In the genomic region with DNA sequence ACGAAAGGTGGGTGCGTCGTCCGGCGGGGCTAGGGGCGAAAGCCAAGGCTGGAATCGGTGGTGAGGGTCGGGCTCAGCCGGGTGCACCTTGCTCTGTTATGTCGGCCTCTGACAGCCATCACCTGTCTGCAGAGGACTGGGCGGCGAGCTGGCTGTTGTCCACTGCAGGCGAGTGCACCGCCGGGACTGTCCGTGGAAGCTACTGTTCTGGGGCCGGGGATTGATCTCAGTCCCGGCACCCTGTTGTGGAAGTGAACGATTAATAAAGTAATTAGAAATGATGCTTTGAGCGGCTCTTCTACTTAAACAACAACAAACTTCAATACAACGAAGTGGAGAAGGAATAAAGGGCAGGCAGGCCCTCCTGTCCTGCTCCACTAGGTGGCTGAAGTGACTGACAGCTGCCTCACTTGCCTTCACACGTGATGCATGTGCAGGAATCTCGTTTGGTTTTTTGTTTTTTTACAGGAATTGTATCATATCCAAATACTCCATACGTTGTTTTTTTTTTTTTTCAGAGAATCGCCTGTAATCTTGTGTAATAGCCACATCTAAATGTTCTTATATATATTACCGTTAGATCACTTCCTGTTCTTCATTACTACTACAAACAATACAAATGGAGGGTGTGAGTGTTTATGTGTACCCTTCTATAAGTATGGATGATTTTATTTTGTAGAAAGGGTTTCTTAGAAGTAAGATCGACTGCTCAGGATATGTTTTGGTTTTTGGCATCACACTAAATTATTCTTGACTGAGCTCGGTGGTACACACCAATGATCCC, we compare ENCODE assay signal across 8 mouse cellular contexts. TPM values are rescaled to one million over a fixed set of nuclear protein-coding genes. Genes with fewer than 3 reads are reported as not detected.
DNase-seq lines count a peak whose midpoint lies in the region; ATAC-seq and TF ChIP-seq lines count a peak whose summit lies in the region.

No protein-coding gene starts in this region.

- TF ChIP-seq POLR2A in spleen, adult 2 months (IDR thresholded peaks at IDR 0.05; ENCODE audit: low read depth, low read length), result no peak
- TF ChIP-seq POLR2A in bone marrow macrophage, adult 2 months (IDR thresholded peaks at IDR 0.05; ENCODE audit: borderline replicate concordance, low read depth, low read length), result no peak
- TF ChIP-seq POLR2A in liver, adult 2 months (IDR thresholded peaks at IDR 0.05; ENCODE audit: extremely low read depth, insufficient read depth, low read length), result no peak

- 2% methylated on average over 28 of the region's 28 CpGs for WGBS in spleen, adult 2 months
- 3% methylated on average over 28 of the region's 28 CpGs for whole genome bisulfite sequencing in forebrain, postnatal 0 days
- WGBS in liver, adult 2 months, result 3% methylated on average over 28 of the region's 28 CpGs
- 3% methylated on average over 28 of the region's 28 CpGs for WGBS in midbrain, postnatal 0 days

- peaks cover 10% of the 10 kb centered on the region for H3K36me3 ChIP-seq in spleen, adult 2 months (ENCODE audit: control insufficient read depth, insufficient read depth, low read length)
- H3K36me3 ChIP-seq in forebrain, postnatal 0 days (ENCODE audit: insufficient read depth), result peaks cover 27% of the 10 kb centered on the region
- peaks cover 17% of the 10 kb centered on the region for H3K36me3 ChIP-seq in liver, adult 2 months (ENCODE audit: control insufficient read depth, insufficient read depth, low read length)
- H3K36me3 ChIP-seq in midbrain, postnatal 0 days (ENCODE audit: insufficient read depth, low read length), result peaks cover 7% of the 10 kb centered on the region; the same call in 1 of the 2 replicates

- H3K4me3 ChIP-seq in spleen, adult 2 months (ENCODE audit: extremely low read depth, insufficient read depth, insufficient read length), result peak overlapping the region; percentile 84
- peak overlapping the region; percentile 93 for H3K4me3 ChIP-seq in bone marrow macrophage, adult 2 months (ENCODE audit: insufficient read depth, low read length)
- H3K4me3 ChIP-seq in forebrain, postnatal 0 days (ENCODE audit: low read depth, low read length), result peak overlapping the region; percentile 68
- H3K4me3 ChIP-seq in liver, adult 2 months (ENCODE audit: insufficient read depth, low read depth, low read length), result peak overlapping the region; percentile 74
- peak overlapping the region; percentile 68 for H3K4me3 ChIP-seq in midbrain, postnatal 0 days (ENCODE audit: low read depth, low read length)

- H3K9me3 ChIP-seq in forebrain, postnatal 0 days (ENCODE audit: low read length), result no peaks in the 10 kb centered on the region
- no peaks in the 10 kb centered on the region for H3K9me3 ChIP-seq in midbrain, postnatal 0 days (ENCODE audit: low read length)

- no peaks in the 10 kb centered on the region; the same call in 1 of the 2 replicates for H3K79me2 ChIP-seq in liver, adult 2 months (ENCODE audit: control insufficient read depth, insufficient read depth, low read length)

- ATAC-seq in forebrain, postnatal 0 days, result no peak
- peak; percentile 44; the same call in 1 of the 2 replicates for ATAC-seq in midbrain, postnatal 0 days (ENCODE audit: low FRiP score)

- H3K27ac ChIP-seq in spleen, adult 2 months (ENCODE audit: insufficient read depth, low read length), result peak overlapping the region; percentile 85
- peak overlapping the region; percentile 71 for H3K27ac ChIP-seq in bone marrow macrophage, adult 2 months (ENCODE audit: insufficient read depth, low read depth, low read length)
- peak overlapping the region; percentile 86 for H3K27ac ChIP-seq in forebrain, postnatal 0 days (ENCODE audit: low read depth, low read length)
- peak overlapping the region; percentile 79 for H3K27ac ChIP-seq in liver, adult 2 months (replicated peaks; ENCODE audit: insufficient read depth, low read depth, low read length)
- H3K27ac ChIP-seq in midbrain, postnatal 0 days (ENCODE audit: low read depth, low read length), result peak overlapping the region; percentile 83

- TF ChIP-seq CTCF in spleen, adult 2 months (IDR thresholded peaks at IDR 0.05; ENCODE audit: extremely low read depth, insufficient read depth, insufficient read length, insufficient replicate concordance), result peak; percentile 18; the same call in 1 of the 2 replicates
- no peak for TF ChIP-seq CTCF in bone marrow macrophage, adult 2 months (IDR thresholded peaks at IDR 0.05; ENCODE audit: low read depth, low read length)
- TF ChIP-seq CTCF in forebrain, postnatal 0 days (IDR thresholded peaks at IDR 0.05; ENCODE audit: low read depth), result peak; percentile 55
- peak; percentile 71 for TF ChIP-seq CTCF in liver, adult 2 months (IDR thresholded peaks at IDR 0.05; ENCODE audit: low read depth, low read length)
- peak; percentile 56 for TF ChIP-seq CTCF in midbrain, postnatal 0 days (IDR thresholded peaks at IDR 0.05)

- H3K4me1 ChIP-seq in spleen, adult 2 months (ENCODE audit: control insufficient read depth, insufficient read depth, insufficient read length), result peaks cover 9% of the 10 kb centered on the region; the same call in 1 of the 2 replicates
- H3K4me1 ChIP-seq in bone marrow macrophage, adult 2 months (ENCODE audit: control insufficient read depth, insufficient read depth, low read length), result peaks cover 32% of the 10 kb centered on the region
- peaks cover 19% of the 10 kb centered on the region for H3K4me1 ChIP-seq in forebrain, postnatal 0 days (ENCODE audit: insufficient read depth)
- peaks cover 2% of the 10 kb centered on the region; the same call in 1 of the 2 replicates for H3K4me1 ChIP-seq in liver, adult 2 months (ENCODE audit: control insufficient read depth, insufficient read depth, low read length)
- H3K4me1 ChIP-seq in midbrain, postnatal 0 days (ENCODE audit: insufficient read depth, low read length), result peaks cover 8% of the 10 kb centered on the region; the same call in 1 of the 2 replicates

- no peaks in the 10 kb centered on the region for H3K27me3 ChIP-seq in spleen, adult 2 months (ENCODE audit: control insufficient read depth, insufficient read depth, low read length)
- H3K27me3 ChIP-seq in forebrain, postnatal 0 days (ENCODE audit: insufficient read depth, low read length), result no peaks in the 10 kb centered on the region
- H3K27me3 ChIP-seq in liver, adult 2 months (ENCODE audit: control insufficient read depth, insufficient read depth, low read length), result no peaks in the 10 kb centered on the region
- no peaks in the 10 kb centered on the region for H3K27me3 ChIP-seq in midbrain, postnatal 0 days (ENCODE audit: insufficient read depth, low read length)

- H3K4me2 ChIP-seq in forebrain, postnatal 0 days (ENCODE audit: low read depth), result peak overlapping the region; percentile 56
- peak overlapping the region; percentile 65 for H3K4me2 ChIP-seq in midbrain, postnatal 0 days (ENCODE audit: low read depth, low read length, poor library complexity, severe bottlenecking)

- peak in 1 of 2 experiments; percentile 31 for DNase-seq in spleen, adult 2 months (ENCODE audit: low read depth in 1 of 2, low spot score in 2 of 2)
- DNase-seq in spleen, adult 12 weeks (ENCODE audit: low spot score), result no peak
- peak; percentile 58 for DNase-seq in forebrain, postnatal 0 days
- DNase-seq in liver, adult 2 months (ENCODE audit: extremely low read depth, low read depth, low spot score), result peak; percentile 73
- peak; percentile 45 for DNase-seq in midbrain, postnatal 0 days (ENCODE audit: low spot score)
- DNase-seq in cerebellum, adult 11-12 months, result no peak
- DNase-seq in left cerebral cortex, adult 11 months (ENCODE audit: low spot score), result no peak

- peak overlapping the region; percentile 78 for H3K9ac ChIP-seq in forebrain, postnatal 0 days
- H3K9ac ChIP-seq in liver, adult 2 months (ENCODE audit: low read depth, low read length), result peak overlapping the region; percentile 85
- peak overlapping the region; percentile 72 for H3K9ac ChIP-seq in midbrain, postnatal 0 days (replicated peaks; ENCODE audit: low read length, poor library complexity, severe bottlenecking)

RNA-seq across cellular contexts. Expression of a gene that starts 0.5 kb away (rescaled TPM):
- 36.8 and 42.0 TPM in 2 replicates for polyA plus RNA-seq in spleen, adult 2 months (2012; rRNA removed)
- 19.4 and 20.8 TPM in 2 replicates for polyA plus RNA-seq in bone marrow macrophage, adult 2 months (2012; ENCODE audit: insufficient read depth, insufficient read length, missing spikeins)
- 73.1 and 135 TPM in 2 replicates for total RNA-seq in forebrain, postnatal 0 days (2014; rRNA removed)
- 39.0 and 42.9 TPM in 2 replicates for polyA plus RNA-seq in forebrain, postnatal 0 days (2015; fragmentation: Nextera tagmentation; extraction: Ambion mirVana)
- 39.8 and 44.3 TPM in 2 replicates for total RNA-seq in liver, adult 2 months (2014; rRNA removed)
- polyA plus RNA-seq in liver, adult 2 months (2012; rRNA removed), result 39.5 and 45.3 TPM in 2 replicates
- 112 and 129 TPM in 2 replicates for total RNA-seq in midbrain, postnatal 0 days (2014; rRNA removed)
- polyA plus RNA-seq in midbrain, postnatal 0 days (2015; fragmentation: Nextera tagmentation; extraction: Ambion mirVana), result 37.4 and 38.0 TPM in 2 replicates

RNA-seq across cellular contexts. Expression of a gene that starts 8.4 kb away (rescaled TPM):
- polyA plus RNA-seq in spleen, adult 2 months (2012; rRNA removed), result 63.3 and 67.2 TPM in 2 replicates
- polyA plus RNA-seq in bone marrow macrophage, adult 2 months (2012; ENCODE audit: insufficient read depth, insufficient read length, missing spikeins), result 67.2 and 67.9 TPM in 2 replicates
- 28.0 and 29.1 TPM in 2 replicates for total RNA-seq in forebrain, postnatal 0 days (2014; rRNA removed)
- 19.7 TPM in 2 replicates for polyA plus RNA-seq in forebrain, postnatal 0 days (2015; fragmentation: Nextera tagmentation; extraction: Ambion mirVana)
- 8.0 TPM in 2 replicates for total RNA-seq in liver, adult 2 months (2014; rRNA removed)
- polyA plus RNA-seq in liver, adult 2 months (2012; rRNA removed), result 8.2 and 10.9 TPM in 2 replicates
- 26.5 and 29.1 TPM in 2 replicates for total RNA-seq in midbrain, postnatal 0 days (2014; rRNA removed)
- polyA plus RNA-seq in midbrain, postnatal 0 days (2015; fragmentation: Nextera tagmentation; extraction: Ambion mirVana), result 18.7 and 20.9 TPM in 2 replicates

RNA-seq across cellular contexts. Expression of a gene that starts 22.3 kb away (rescaled TPM):
- 29.8 and 40.3 TPM in 2 replicates for polyA plus RNA-seq in spleen, adult 2 months (2012; rRNA removed)
- 12.8 and 15.5 TPM in 2 replicates for polyA plus RNA-seq in bone marrow macrophage, adult 2 months (2012; ENCODE audit: insufficient read depth, insufficient read length, missing spikeins)
- 62.9 and 73.1 TPM in 2 replicates for total RNA-seq in forebrain, postnatal 0 days (2014; rRNA removed)
- polyA plus RNA-seq in forebrain, postnatal 0 days (2015; fragmentation: Nextera tagmentation; extraction: Ambion mirVana), result 14.2 and 16.5 TPM in 2 replicates
- total RNA-seq in liver, adult 2 months (2014; rRNA removed), result 4.3 and 6.4 TPM in 2 replicates
- polyA plus RNA-seq in liver, adult 2 months (2012; rRNA removed), result 12.2 and 17.5 TPM in 2 replicates
- 92.5 and 92.9 TPM in 2 replicates for total RNA-seq in midbrain, postnatal 0 days (2014; rRNA removed)
- 13.2 and 13.7 TPM in 2 replicates for polyA plus RNA-seq in midbrain, postnatal 0 days (2015; fragmentation: Nextera tagmentation; extraction: Ambion mirVana)

RNA-seq across cellular contexts. Expression of a gene that starts 33.0 kb away (rescaled TPM):
- polyA plus RNA-seq in spleen, adult 2 months (2012; rRNA removed), result 5.9 TPM in 2 replicates
- polyA plus RNA-seq in bone marrow macrophage, adult 2 months (2012; ENCODE audit: insufficient read depth, insufficient read length, missing spikeins), result 12.7 and 17.1 TPM in 2 replicates
- total RNA-seq in forebrain, postnatal 0 days (2014; rRNA removed), result 7.1 and 9.0 TPM in 2 replicates
- polyA plus RNA-seq in forebrain, postnatal 0 days (2015; fragmentation: Nextera tagmentation; extraction: Ambion mirVana), result 16.8 and 21.4 TPM in 2 replicates
- total RNA-seq in liver, adult 2 months (2014; rRNA removed), result 5.4 and 7.9 TPM in 2 replicates
- polyA plus RNA-seq in liver, adult 2 months (2012; rRNA removed), result 8.2 and 8.6 TPM in 2 replicates
- 8.9 and 12.0 TPM in 2 replicates for total RNA-seq in midbrain, postnatal 0 days (2014; rRNA removed)
- polyA plus RNA-seq in midbrain, postnatal 0 days (2015; fragmentation: Nextera tagmentation; extraction: Ambion mirVana), result 25.2 and 32.5 TPM in 2 replicates

RNA-seq across cellular contexts. Expression of a gene that starts 33.3 kb away (rescaled TPM):
- polyA plus RNA-seq in spleen, adult 2 months (2012; rRNA removed), result 11.0 and 14.7 TPM in 2 replicates
- polyA plus RNA-seq in bone marrow macrophage, adult 2 months (2012; ENCODE audit: insufficient read depth, insufficient read length, missing spikeins), result 5.0 and 9.6 TPM in 2 replicates
- 64.9 and 77.0 TPM in 2 replicates for total RNA-seq in forebrain, postnatal 0 days (2014; rRNA removed)
- 19.8 and 24.1 TPM in 2 replicates for polyA plus RNA-seq in forebrain, postnatal 0 days (2015; fragmentation: Nextera tagmentation; extraction: Ambion mirVana)
- total RNA-seq in liver, adult 2 months (2014; rRNA removed), result 6.1 and 7.5 TPM in 2 replicates
- polyA plus RNA-seq in liver, adult 2 months (2012; rRNA removed), result 7.4 and 11.6 TPM in 2 replicates
- total RNA-seq in midbrain, postnatal 0 days (2014; rRNA removed), result 85.2 and 87.4 TPM in 2 replicates
- 37.4 and 38.1 TPM in 2 replicates for polyA plus RNA-seq in midbrain, postnatal 0 days (2015; fragmentation: Nextera tagmentation; extraction: Ambion mirVana)

Comparison
In these comparisons a context has a peak if more than half of its experiments do, and no peak if none do; other contexts are left out.
1. DNase-seq: peak in forebrain, postnatal 0 days (single experiment), liver, adult 2 months (single experiment) and midbrain, postnatal 0 days (single experiment); none in spleen, adult 12 weeks (single experiment), cerebellum, adult 11-12 months (single experiment) and left cerebral cortex, adult 11 months (single experiment).
2. Peak in every context shown above with its lines, with median percentiles within 50 percentile points of each other: H3K27ac ChIP-seq, H3K4me3 ChIP-seq and H3K9ac ChIP-seq.